Mouse (Mus musculus): ENCODE results near the gene Pam. TPM values are rescaled to one million over a fixed set of nuclear protein-coding genes. Genes with fewer than 3 reads are reported as not detected.
"Not testable (repeated sequence)": the region's sequence is repeated elsewhere in the genome, so short reads cannot be mapped to it uniquely, and the experiment has no call there.

Pam gene
- total and polyA plus RNA-seq, 2 experiments: 11.8 to 30.5 TPM

- DNase-seq (ENCODE audit: extremely low read depth, low read depth, low spot score): no peak
- Histone ChIP-seq H3K27me3 (ENCODE audit: control insufficient read depth, insufficient read depth, low read length) (no peaks in the 10 kb centered on the region), H3K36me3 (ENCODE audit: control insufficient read depth, insufficient read depth, low read length) (no peaks in the 10 kb centered on the region), H3K4me1 (ENCODE audit: control insufficient read depth, insufficient read depth, low read length) (peaks cover 9% of the 10 kb centered on the region; the same call in 1 of the 2 replicates), H3K9ac (ENCODE audit: low read depth, low read length) (peak overlapping the region; percentile 87; the same call in 1 of the 2 replicates), H3K4me3 (ENCODE audit: insufficient read depth, low read depth, low read length) (peak overlapping the region; percentile 87), H3K27ac (replicated peaks; ENCODE audit: insufficient read depth, low read depth, low read length) (peak overlapping the region; percentile 37; the same call in 1 of the 2 replicates), H3K79me2 (ENCODE audit: control insufficient read depth, insufficient read depth, low read length) (peaks cover 7% of the 10 kb centered on the region; the same call in 1 of the 2 replicates)
- TF ChIP-seq CTCF (IDR thresholded peaks at IDR 0.05; ENCODE audit: low read depth, low read length) (no peak), POLR2A (IDR thresholded peaks at IDR 0.05; ENCODE audit: extremely low read depth, insufficient read depth, low read length) (no peak)
- 2% methylated on average over 7 of the region's 7 CpGs for WGBS
These were observed 326.5 kb downstream of the Pam start for GRCm38 (mm10) chr1:97768906-97769293.

GRCm38 (mm10) chr1:97768089-97768488 lies 327.4 kb downstream of the Pam start:
- H3K79me2 ChIP-seq (ENCODE audit: control insufficient read depth, insufficient read depth, low read length): peaks cover 10% of the 10 kb centered on the region; the same call in 1 of the 2 replicates
- 41% methylated on average over 2 of the region's 2 CpGs for WGBS
- H3K9ac ChIP-seq (ENCODE audit: low read depth, low read length): no peak overlapping the region
- no peak overlapping the region for H3K27ac ChIP-seq (replicated peaks; ENCODE audit: insufficient read depth, low read depth, low read length)
- no peaks in the 10 kb centered on the region for H3K27me3 ChIP-seq (ENCODE audit: control insufficient read depth, insufficient read depth, low read length)
- H3K4me3 ChIP-seq (ENCODE audit: insufficient read depth, low read depth, low read length): peak overlapping the region; percentile 27; the same call in 1 of the 2 replicates
- DNase-seq (ENCODE audit: extremely low read depth, low read depth, low spot score): peak; percentile 35
- no peaks in the 10 kb centered on the region for H3K36me3 ChIP-seq (ENCODE audit: control insufficient read depth, insufficient read depth, low read length)
- peaks cover 9% of the 10 kb centered on the region; the same call in 1 of the 2 replicates for H3K4me1 ChIP-seq (ENCODE audit: control insufficient read depth, insufficient read depth, low read length)
- TF ChIP-seq POLR2A (IDR thresholded peaks at IDR 0.05; ENCODE audit: extremely low read depth, insufficient read depth, low read length) (no peak), CTCF (IDR thresholded peaks at IDR 0.05; ENCODE audit: low read depth, low read length) (no peak)

- not testable (repeated sequence) for H3K4me3 ChIP-seq (ENCODE audit: insufficient read depth, low read depth, low read length); DNase-seq (ENCODE audit: extremely low read depth, low read depth, low spot score); H3K4me1 ChIP-seq (ENCODE audit: control insufficient read depth, insufficient read depth, low read length); H3K9ac ChIP-seq (ENCODE audit: low read depth, low read length); H3K27ac ChIP-seq (replicated peaks; ENCODE audit: insufficient read depth, low read depth, low read length); H3K27me3 ChIP-seq (ENCODE audit: control insufficient read depth, insufficient read depth, low read length); H3K36me3 ChIP-seq (ENCODE audit: control insufficient read depth, insufficient read depth, low read length)
- WGBS: 81% methylated on average over 4 of the region's 4 CpGs
- H3K79me2 ChIP-seq (ENCODE audit: control insufficient read depth, insufficient read depth, low read length): peaks cover 15% of the 10 kb centered on the region; the same call in 1 of the 2 replicates
These were observed 329.7 kb downstream of the Pam start for GRCm38 (mm10) chr1:97765712-97766111.

GRCm38 (mm10) chr1:97761477-97761876 lies 334.0 kb downstream of the Pam start:
- Histone ChIP-seq H3K4me3 (ENCODE audit: insufficient read depth, low read depth, low read length) (no peak overlapping the region), H3K36me3 (ENCODE audit: control insufficient read depth, insufficient read depth, low read length) (peaks cover 16% of the 10 kb centered on the region), H3K27ac (replicated peaks; ENCODE audit: insufficient read depth, low read depth, low read length) (no peak overlapping the region), H3K27me3 (ENCODE audit: control insufficient read depth, insufficient read depth, low read length) (no peaks in the 10 kb centered on the region), H3K4me1 (ENCODE audit: control insufficient read depth, insufficient read depth, low read length) (peaks cover 5% of the 10 kb centered on the region), H3K9ac (ENCODE audit: low read depth, low read length) (no peak overlapping the region), H3K79me2 (ENCODE audit: control insufficient read depth, insufficient read depth, low read length) (peaks cover 19% of the 10 kb centered on the region; the same call in 1 of the 2 replicates)
- TF ChIP-seq POLR2A (IDR thresholded peaks at IDR 0.05; ENCODE audit: extremely low read depth, insufficient read depth, low read length): no peak
- no peak for TF ChIP-seq CTCF (IDR thresholded peaks at IDR 0.05; ENCODE audit: low read depth, low read length)
- no peak for DNase-seq (ENCODE audit: extremely low read depth, low read depth, low spot score)
- 67% methylated on average over 6 of the region's 6 CpGs for WGBS

- TF ChIP-seq CTCF (IDR thresholded peaks at IDR 0.05; ENCODE audit: low read depth, low read length) (no peak), POLR2A (IDR thresholded peaks at IDR 0.05; ENCODE audit: extremely low read depth, insufficient read depth, low read length) (no peak)
- Histone ChIP-seq H3K36me3 (ENCODE audit: control insufficient read depth, insufficient read depth, low read length) (peaks cover 19% of the 10 kb centered on the region), H3K4me1 (ENCODE audit: control insufficient read depth, insufficient read depth, low read length) (peaks cover 3% of the 10 kb centered on the region), H3K4me3 (ENCODE audit: insufficient read depth, low read depth, low read length) (no peak overlapping the region), H3K27ac (replicated peaks; ENCODE audit: insufficient read depth, low read depth, low read length) (no peak overlapping the region), H3K27me3 (ENCODE audit: control insufficient read depth, insufficient read depth, low read length) (no peaks in the 10 kb centered on the region), H3K9ac (ENCODE audit: low read depth, low read length) (no peak overlapping the region), H3K79me2 (ENCODE audit: control insufficient read depth, insufficient read depth, low read length) (peaks cover 17% of the 10 kb centered on the region; the same call in 1 of the 2 replicates)
- DNase-seq (ENCODE audit: extremely low read depth, low read depth, low spot score): no peak
- WGBS: 85% methylated on average over 7 of the region's 7 CpGs
These were observed 334.8 kb downstream of the Pam start for GRCm38 (mm10) chr1:97760598-97760997.

GRCm38 (mm10) chr1:97759841-97760240 lies 335.6 kb downstream of the Pam start:
- TF ChIP-seq POLR2A (IDR thresholded peaks at IDR 0.05; ENCODE audit: extremely low read depth, insufficient read depth, low read length): no peak
- TF ChIP-seq CTCF (IDR thresholded peaks at IDR 0.05; ENCODE audit: low read depth, low read length): no peak
- H3K27me3 ChIP-seq (ENCODE audit: control insufficient read depth, insufficient read depth, low read length): no peaks in the 10 kb centered on the region
- peaks cover 2% of the 10 kb centered on the region for H3K4me1 ChIP-seq (ENCODE audit: control insufficient read depth, insufficient read depth, low read length)
- H3K9ac ChIP-seq (ENCODE audit: low read depth, low read length): no peak overlapping the region
- peaks cover 15% of the 10 kb centered on the region; the same call in 1 of the 2 replicates for H3K79me2 ChIP-seq (ENCODE audit: control insufficient read depth, insufficient read depth, low read length)
- H3K27ac ChIP-seq (replicated peaks; ENCODE audit: insufficient read depth, low read depth, low read length): no peak overlapping the region
- peak; percentile 61 for DNase-seq (ENCODE audit: extremely low read depth, low read depth, low spot score)
- H3K36me3 ChIP-seq (ENCODE audit: control insufficient read depth, insufficient read depth, low read length): peaks cover 27% of the 10 kb centered on the region
- H3K4me3 ChIP-seq (ENCODE audit: insufficient read depth, low read depth, low read length): no peak overlapping the region
